In genomic region chr10:43235011-43235410, GRCm38 (mm10) we compare ENCODE assay signal across 33 mouse cellular contexts.
"Had no signal": no experiment of that assay in that cellular context is flagged by ENCODE, and none has a peak within 500 bp of the region (broad histone marks: within the 10 kb centered on the region; RNA-seq: fewer than 3 reads in every experiment).

No protein-coding gene starts in this region.

- H3K36me3 ChIP-seq: hindbrain, embryonic 13.5 days; hindbrain, embryonic 15.5 days; kidney, embryonic 15.5 days had no signal

- H3K27me3 ChIP-seq: heart, embryonic 12.5 days; heart, embryonic 13.5 days; heart, embryonic 15.5 days; hindbrain, embryonic 12.5 days; hindbrain, embryonic 13.5 days; hindbrain, embryonic 15.5 days; intestine, embryonic 15.5 days; kidney, embryonic 15.5 days had no signal

- H3K9ac ChIP-seq: heart, embryonic 12.5 days; heart, embryonic 13.5 days; heart, embryonic 15.5 days; hindbrain, embryonic 12.5 days; hindbrain, embryonic 13.5 days; hindbrain, embryonic 14.5 days; hindbrain, embryonic 15.5 days; intestine, embryonic 15.5 days; kidney, embryonic 15.5 days had no signal

- DNase-seq: heart, postnatal 10 days; heart, postnatal 14 days; heart, postnatal 36 days; kidney, adult 11 months; kidney, adult 18-20 months; kidney, adult 2 months; kidney, adult 8-10 months; kidney, adult 9 months; kidney, postnatal 10 days; kidney, postnatal 14 days; kidney, postnatal 25 days; kidney, postnatal 36 days; kidney, postnatal 4 days; layer of hippocampus, adult 9-11 months; layer of hippocampus, postnatal 36 days had no signal

- H3K4me1 ChIP-seq: heart, embryonic 13.5 days; heart, embryonic 15.5 days; hindbrain, embryonic 10.5 days; hindbrain, embryonic 12.5 days; hindbrain, embryonic 13.5 days; hindbrain, embryonic 15.5 days; intestine, embryonic 15.5 days; kidney, embryonic 15.5 days had no signal

- H3K9me3 ChIP-seq: heart, embryonic 15.5 days; hindbrain, embryonic 15.5 days; intestine, embryonic 15.5 days had no signal

- H3K4me3 ChIP-seq: heart, embryonic 12.5 days; heart, embryonic 13.5 days; heart, embryonic 15.5 days; hindbrain, embryonic 10.5 days; hindbrain, embryonic 12.5 days; hindbrain, embryonic 13.5 days; hindbrain, embryonic 15.5 days; intestine, embryonic 15.5 days; kidney, embryonic 15.5 days; layer of hippocampus, adult 2 months; left cerebral cortex, adult 2 months had no signal

- H3K4me2 ChIP-seq: heart, embryonic 11.5 days; heart, embryonic 12.5 days; heart, embryonic 13.5 days; heart, embryonic 15.5 days; hindbrain, embryonic 12.5 days; hindbrain, embryonic 13.5 days; hindbrain, embryonic 14.5 days; hindbrain, embryonic 15.5 days; intestine, embryonic 15.5 days; kidney, embryonic 15.5 days had no signal

- H3K27ac ChIP-seq: heart, embryonic 13.5 days; heart, embryonic 15.5 days; hindbrain, embryonic 10.5 days; hindbrain, embryonic 12.5 days; hindbrain, embryonic 13.5 days; hindbrain, embryonic 14.5 days; hindbrain, embryonic 15.5 days; hindbrain, postnatal 0 days; intestine, embryonic 15.5 days; kidney, embryonic 15.5 days; kidney, postnatal 0 days; layer of hippocampus, adult 2 months; left cerebral cortex, adult 2 months had no signal

- ATAC-seq: hindbrain, embryonic 16.5 days; hindbrain, postnatal 0 days; inflammation-experienced regulatory T-cells, adult 6 months; intestine, embryonic 15.5 days; intestine, embryonic 16.5 days had no signal
